Mouse (Mus musculus): ENCODE results near the gene Spint2.

Gene Spint2

DNA sequence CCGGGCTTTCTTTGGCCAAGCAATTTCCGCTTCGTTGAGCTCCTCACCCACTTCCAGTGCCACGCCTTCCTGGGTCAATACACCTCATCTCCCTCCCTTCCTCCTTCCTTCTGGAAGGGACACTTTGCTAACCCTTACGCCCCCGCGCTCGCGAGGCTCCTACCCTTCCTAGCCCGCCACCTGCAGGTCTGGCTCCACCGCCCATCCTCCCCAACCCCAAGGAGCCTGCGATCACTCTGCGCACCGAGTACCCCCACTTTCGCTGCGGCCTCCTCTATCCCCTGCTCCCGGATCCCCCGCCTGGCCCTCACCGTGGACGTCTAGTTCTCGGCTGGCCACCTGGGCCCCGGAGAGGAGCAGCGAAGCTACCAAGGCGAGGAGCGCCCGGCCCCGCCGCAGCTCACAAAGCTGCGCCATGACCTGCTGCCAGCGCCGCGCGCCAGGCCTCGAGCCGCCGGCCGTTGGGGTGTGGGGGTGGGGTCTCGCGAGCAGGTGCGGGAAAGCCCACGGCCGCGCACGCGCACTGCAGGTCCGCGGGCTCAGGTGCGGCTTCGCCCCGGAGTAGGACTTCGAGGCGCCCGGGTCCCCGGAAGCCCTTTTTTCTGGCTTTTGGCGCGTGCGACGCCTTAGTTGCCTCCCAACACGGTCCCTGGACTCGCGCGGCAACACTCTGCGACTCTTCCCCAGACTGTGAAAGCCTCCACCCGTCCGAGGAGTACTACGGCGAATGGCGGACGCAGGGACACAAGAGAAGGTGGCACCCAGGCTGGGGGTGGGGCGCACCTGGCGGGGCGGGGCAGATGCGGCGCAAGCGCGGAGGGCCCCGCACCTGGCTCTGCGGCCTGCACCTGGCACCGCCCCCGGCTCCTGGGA lies at the start of gene Spint2:
Gene Spint2 (minus strand): TSS at position 712 of the 873 bp plus-strand sequence.
- peak; percentile 64; the same call in 1 of the 2 replicates for ATAC-seq (ENCODE audit: insufficient number of reproducible peaks, low FRiP score, low TSS enrichment)

DNA sequence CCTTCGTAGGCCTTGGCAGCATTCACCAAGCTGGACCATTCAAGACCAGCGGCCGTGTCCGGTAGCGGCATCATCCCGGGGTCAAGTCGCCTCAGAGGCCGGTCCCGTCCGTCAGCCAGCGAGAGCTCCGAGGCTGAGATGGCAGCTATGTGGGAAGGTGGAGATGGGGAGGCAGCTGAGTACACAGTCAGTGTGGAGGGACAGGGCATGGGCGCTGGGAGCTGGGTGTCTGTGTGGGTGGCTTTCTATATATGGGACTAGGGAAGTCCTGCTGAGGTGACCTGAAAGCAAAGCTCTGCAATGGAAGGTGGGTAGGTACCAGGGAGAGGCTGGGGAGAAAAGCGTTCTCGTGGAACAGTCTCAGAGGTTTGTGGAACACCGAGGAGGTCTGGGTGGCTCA lies 47.3 kb upstream of the Spint2 start:
- no peak for ATAC-seq (ENCODE audit: insufficient number of reproducible peaks, low FRiP score, low TSS enrichment)

DNA sequence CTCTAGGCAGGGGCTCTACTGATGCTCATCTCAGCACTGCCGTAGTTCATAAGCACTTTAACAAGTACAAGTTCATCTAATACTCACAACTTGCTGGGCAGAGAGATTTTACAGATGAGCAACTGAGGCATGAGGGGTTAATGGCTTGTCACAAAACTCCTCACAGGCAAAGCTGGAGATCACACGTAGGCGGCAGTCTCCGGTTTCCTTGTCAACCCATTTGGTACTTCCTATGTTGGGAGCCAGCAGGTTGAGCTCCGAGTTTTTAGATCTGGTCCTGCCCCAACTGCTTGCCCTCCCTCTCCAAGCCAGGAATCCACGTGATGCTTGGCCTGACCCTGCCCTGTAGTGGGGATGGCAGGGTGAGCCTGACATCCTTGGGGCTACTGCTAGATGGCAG lies 45.4 kb upstream of the Spint2 start:
- no peak for ATAC-seq (ENCODE audit: insufficient number of reproducible peaks, low FRiP score, low TSS enrichment)

DNA sequence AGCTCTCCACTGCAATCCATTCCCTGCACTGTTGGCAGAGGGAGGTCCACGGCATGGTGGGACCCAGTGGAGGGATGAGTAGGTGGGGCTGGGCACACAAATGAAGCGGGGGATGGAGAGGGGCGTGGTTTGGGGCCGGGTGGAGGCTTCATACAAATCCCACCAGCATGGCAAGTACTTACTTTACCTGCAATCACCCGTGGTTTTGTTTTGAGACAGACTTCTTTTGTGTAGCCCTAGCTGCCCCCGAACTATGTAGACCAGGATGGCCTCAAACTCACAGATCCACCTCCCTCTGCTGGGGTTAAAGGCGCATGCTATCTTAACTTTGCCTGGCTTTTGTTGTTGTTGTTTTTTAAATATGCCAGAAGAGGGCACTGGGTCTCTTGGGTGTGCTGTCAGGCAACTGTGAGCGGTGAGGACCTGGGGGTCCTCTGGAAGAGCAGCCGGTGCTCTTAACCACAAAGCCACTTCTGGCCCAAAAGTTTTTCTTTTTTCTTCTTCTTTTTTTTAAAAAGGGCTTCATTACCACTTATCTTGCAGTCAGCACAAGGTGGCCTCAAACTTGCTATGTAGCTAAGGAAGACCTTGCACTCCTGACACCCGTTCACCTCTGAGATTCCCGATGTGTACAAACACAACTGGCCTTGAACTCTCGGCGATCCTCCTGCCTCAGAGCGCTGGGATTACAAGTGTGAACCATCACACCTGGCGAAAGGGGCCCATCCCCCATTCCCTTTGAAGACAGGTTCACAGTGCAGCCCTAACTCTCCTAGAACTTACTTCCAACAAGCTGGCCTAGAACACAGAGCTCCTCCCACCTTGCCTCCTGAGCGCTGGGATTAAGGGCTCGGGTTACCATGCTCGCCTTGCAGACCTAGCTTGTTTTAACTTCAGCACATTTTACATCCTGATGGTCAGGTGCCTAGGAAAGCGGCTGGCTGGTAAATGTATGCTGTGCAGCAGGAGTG lies 37.9 kb upstream of the Spint2 start:
- no peak for ATAC-seq (ENCODE audit: insufficient number of reproducible peaks, low FRiP score, low TSS enrichment)

DNA sequence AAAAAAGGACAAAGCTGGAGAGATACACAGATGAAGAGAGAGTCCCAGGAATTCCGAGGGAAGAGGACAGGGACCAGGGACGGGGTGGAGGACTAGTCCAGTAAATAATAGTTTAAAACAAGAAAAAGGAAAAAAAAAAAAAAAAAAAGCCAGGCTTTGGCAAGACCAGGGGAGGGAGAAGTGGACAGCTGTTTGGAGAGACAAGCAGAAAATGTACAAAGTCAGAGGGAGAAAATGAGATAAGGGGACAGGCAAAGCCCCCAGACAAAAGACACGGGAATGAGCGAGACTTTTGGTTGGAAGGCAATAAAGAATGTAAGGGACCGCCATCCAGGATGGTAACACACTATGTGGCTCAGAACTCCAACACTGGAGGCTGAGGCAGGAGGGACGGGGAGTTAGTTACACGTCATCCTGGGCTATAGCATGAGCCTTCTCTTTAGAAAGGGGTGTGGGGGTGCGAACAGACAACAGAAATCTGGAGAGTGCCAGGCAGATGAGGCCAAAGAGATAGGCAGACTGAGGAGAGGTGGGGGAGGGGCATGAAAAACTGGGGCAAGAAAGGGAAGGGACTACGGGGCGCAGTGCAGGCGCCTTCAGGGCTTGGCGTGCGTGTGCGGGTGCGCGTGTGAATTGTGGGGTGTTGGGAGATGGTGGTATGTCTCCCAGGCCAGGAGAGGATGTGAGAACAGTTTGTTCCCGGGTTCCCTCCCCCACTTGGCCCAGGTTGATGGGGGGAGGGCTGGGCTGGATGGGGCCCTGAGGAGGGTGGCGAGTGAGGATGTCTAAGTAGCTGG lies 36.6 kb upstream of the Spint2 start:
- ATAC-seq (ENCODE audit: insufficient number of reproducible peaks, low FRiP score, low TSS enrichment) = no peak

DNA sequence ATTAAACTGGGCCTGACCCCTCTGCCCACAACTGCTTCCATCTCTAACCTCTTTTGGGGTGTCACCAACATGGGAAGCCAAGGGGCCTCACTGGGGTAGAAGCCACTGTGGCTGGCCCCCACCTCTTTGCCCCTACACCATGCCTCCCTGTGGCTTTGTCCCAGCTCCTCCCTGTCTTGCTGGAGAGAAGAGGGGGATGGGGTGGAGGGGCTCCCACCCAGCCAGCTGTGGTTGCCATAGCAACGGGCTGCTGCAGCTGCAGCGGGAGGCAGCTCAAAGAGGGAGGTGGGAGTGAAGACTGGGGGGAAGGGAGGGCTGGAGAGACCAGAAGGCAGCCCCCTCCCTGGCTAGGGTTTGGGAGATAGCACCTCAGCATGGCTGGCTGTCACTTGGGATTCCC lies 35.8 kb upstream of the Spint2 start:
- ATAC-seq (ENCODE audit: insufficient number of reproducible peaks, low FRiP score, low TSS enrichment) = no peak

DNA sequence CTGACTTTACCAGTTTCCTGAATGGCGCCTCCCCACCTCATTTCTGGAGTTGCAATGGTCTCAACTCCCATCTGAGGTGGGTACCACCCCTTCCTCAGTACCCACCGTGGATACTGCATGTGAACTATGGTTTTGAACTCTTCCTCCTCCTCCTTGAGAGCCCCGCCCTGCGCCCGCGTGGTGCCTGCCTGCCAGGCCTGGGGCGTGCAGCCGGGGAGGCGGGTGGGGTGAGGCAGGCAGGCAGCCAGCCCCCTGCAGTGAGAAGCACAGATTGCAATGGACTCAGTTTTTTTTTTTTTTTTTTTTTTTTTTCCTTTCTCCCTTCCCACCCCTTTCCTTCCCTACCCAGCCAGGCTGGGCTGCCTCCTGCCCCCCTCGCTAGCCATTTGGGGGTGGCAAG lies 35.3 kb upstream of the Spint2 start:
- no peak for ATAC-seq (ENCODE audit: insufficient number of reproducible peaks, low FRiP score, low TSS enrichment)

DNA sequence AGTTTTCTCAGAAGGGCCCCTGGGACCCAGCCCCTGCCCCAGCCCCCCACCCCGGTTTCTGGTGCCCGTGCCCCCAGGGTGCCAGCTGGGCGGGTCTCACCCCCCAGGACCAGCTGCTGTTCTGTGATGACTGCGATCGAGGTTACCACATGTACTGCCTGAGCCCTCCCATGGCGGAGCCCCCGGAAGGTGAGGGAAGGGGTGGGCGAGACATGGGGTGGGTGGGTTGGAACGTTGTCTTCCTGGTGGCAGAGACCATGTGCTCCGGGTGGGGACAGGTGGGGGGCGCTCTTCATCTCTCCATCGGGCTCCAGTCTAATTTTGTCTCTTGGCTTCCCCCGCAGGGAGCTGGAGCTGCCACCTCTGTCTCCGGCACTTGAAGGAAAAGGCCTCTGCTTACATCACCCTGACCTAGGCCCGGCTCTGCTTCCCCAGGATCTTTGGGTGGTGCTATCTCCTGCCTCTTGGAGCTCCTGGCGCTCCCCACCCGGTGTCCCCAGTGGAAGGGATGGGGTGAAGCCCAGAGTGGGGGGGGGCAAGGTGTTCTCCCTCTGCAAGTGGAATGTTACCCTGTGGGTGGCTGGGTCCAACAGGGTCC lies 34.5 kb upstream of the Spint2 start:
- no peak for ATAC-seq (ENCODE audit: insufficient number of reproducible peaks, low FRiP score, low TSS enrichment)

DNA sequence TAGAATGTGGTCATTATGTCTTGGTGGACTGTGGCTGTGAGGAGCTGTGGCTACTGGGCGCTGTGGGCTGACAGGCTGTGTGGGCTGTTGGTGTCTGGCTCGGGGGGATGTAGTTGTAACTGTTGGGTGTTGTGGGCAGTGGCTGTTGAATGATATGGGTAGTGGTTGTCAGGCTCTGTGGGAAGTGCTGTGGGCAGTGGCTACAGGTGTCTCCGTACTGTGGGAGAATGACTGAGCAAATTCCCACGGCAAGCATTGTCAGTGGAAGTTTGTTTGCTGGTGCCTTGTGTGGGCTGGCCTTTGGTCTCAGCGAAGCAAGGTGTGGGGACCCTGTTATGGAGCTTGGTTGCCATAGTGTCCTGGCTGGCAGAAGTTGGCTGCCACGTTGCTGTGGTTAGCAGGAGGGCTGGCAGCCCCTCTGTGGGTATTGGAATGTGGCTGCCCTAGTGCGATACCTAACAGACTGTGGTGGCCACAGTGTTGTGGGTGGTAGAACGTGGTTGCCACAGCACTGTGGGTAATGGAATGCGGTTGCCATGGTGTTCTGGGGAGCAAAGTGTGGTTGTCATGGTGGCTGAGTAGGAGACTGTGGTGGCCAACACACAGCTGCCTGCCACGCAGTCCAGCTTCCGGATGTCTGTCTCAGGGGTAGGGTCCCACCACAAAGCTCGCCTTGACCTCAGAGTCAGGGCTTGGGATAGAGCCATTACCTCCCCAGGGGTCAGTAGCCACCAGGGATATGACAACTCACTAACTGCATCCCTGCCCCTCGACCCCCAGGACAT lies 33.3 kb upstream of the Spint2 start:
- ATAC-seq (ENCODE audit: insufficient number of reproducible peaks, low FRiP score, low TSS enrichment) = no peak

DNA sequence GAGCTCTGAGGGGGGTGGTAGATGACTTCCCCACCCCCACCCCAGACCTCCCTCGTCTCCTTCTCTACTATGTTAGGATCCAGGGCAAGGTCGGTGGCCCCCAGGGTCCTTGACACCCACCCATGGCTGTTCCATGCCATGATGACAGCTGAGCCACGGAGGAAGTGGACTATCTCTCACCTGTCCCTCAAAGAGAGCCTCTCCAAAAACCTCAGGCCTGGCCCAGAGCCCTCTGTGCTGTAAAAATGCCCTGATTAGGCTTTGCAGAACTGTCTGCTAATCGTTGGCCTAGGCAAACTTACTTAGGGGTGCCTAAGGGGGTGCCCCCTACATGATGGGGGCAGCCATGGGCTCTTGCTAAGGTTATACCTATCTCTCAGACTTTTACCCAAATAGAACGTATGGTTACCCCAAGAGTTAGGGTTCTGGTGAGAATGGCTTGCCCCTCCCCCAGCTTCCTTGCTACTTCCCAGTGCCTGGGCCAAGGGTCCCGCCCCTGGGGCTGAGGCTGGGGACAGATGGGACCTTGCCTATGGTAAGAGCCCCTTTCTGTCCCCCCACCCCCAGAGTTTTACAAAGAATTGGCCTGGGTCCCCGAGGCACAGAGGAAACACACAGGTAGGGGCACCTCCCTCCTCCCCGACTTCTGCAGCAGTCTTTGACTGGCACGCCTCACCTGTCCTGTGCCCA lies 32.0 kb upstream of the Spint2 start:
- ATAC-seq (ENCODE audit: insufficient number of reproducible peaks, low FRiP score, low TSS enrichment) = no peak

DNA sequence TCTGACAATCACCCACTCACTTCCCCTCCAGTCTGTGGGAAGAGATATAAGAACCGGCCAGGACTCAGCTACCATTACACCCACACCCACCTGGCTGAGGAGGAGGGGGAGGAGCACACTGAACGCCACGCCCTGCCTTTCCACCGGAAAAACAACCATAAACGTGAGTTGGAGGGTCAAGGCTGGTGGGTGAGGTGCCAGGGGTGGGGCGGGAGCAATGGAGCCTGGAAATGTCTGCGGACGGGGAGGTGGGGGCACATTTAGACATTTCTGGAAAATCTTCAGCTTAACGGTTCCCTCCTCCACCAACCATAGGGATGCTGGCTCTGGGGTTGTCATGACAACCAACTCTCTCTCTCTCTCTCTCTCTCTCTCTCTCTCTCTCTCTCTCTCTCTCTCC lies 31.3 kb upstream of the Spint2 start:
- no peak for ATAC-seq (ENCODE audit: insufficient number of reproducible peaks, low FRiP score, low TSS enrichment)

DNA sequence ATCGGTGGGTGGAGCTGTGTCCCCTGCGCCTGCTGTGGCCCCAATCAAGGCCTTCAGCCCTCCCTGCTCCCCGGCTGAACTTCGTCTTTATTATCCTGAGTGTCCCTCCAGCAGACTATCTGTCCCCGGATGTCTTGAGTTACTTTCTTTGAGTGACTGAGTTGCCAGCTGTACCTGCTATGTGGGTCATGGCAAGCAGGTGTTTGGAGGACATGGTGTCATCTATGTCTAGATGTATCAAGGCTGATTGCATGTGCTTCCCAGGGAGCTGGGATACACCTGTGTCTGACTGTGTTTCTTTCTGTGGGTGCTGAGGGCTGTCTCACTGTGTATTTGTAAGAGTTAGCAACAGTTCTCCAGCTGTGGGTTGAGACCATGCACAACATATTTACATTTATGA lies 28.0 kb upstream of the Spint2 start:
- ATAC-seq (ENCODE audit: insufficient number of reproducible peaks, low FRiP score, low TSS enrichment) = no peak

DNA sequence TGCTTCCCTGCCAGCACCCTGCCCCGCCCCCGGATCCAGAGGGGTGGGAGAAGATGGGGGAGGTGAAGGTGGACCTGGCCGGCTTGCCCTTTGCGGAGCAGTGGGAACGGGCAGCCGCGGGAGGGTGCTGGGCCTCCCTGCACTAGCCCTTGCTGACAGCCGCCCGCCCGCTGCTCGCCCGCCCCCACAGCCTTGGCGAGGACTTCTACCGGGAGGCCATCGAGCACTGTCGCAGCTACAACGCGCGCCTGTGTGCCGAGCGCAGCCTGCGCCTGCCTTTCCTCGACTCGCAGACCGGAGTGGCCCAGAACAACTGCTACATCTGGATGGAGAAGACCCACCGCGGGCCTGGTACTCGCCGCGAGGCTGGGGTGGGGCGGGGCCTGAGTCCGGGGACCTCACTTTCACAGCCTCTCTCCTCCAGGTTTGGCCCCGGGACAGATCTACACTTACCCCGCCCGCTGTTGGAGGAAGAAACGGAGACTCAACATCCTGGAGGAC lies 27.6 kb upstream of the Spint2 start:
- no peak for ATAC-seq (ENCODE audit: insufficient number of reproducible peaks, low FRiP score, low TSS enrichment)

DNA sequence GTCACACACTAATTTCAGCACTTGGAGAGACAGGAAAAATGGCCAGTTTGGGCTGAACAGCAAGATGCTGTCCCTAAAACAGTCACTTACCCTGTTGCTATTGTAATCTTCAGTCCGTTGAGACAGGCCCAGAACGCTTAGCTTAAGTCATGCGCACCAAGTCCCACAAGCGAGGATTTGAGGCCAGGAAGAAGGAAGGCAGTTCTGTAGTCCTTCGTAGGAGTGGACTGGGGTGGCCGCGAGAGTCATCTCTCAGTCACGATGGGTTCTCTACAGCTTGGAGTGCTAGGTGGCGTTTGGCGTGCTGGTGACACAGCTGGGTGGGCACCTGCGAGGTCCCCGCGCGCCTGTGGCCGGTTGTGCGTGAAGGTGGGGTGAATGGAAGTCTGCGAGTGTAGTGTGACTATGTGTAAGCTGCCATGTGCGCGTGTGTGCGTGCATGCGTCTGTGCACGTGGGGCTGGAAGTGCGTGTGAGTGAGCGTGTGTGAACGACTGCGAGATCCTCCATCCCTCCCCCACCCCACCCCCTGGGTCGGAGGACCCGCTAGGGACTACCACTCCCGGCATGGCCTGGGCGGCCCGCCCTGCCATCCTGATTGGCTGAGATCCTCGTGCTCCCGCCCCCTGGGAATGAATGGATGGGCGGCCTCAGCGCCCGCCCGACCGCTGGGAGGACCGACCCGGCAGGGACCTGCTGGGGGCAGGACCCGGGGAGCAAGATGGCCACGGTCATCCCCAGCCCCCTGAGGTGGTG lies 25.8 kb upstream of the Spint2 start:
- peak; percentile 59 for ATAC-seq (ENCODE audit: insufficient number of reproducible peaks, low FRiP score, low TSS enrichment)

DNA sequence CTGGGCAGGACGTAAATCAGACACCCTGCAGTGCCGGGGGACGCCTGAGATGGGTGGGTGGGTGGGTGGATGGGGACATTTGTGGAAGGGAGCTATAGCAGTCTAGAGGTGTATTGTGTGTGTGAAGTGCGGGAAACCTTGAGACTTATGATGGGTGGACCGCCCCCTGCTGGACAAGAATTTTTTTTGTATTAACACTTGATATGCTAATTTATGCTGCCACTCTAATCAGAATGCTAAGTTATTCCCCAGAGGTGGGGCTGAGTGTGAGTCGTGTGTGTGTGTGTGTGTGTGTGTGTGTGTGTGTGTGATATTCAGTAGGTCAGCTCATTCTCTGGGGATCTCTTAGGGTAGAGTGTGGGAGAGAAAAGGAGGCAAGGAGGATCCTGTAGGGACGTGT lies 24.9 kb upstream of the Spint2 start:
- no peak for ATAC-seq (ENCODE audit: insufficient number of reproducible peaks, low FRiP score, low TSS enrichment)

DNA sequence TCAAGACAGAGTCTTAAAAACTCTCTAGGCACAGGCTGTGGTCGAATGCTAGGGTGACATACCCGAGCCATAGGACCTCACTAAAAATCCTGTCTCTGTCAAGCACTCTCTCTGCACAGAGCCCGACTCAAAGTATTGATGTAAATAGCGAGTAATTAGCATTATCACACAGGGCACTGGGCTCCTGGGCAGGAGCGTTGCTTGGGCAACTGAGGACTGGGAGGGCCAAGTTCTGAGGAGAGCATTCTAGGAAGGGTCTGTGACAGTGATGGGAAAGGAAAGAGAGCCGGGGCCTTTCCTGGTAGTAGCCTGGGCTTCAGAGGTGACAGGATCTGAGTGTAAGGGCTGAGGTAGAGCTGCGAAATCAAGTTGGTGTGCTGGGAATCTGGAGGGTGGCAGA lies 24.4 kb upstream of the Spint2 start:
- no peak for ATAC-seq (ENCODE audit: insufficient number of reproducible peaks, low FRiP score, low TSS enrichment)

DNA sequence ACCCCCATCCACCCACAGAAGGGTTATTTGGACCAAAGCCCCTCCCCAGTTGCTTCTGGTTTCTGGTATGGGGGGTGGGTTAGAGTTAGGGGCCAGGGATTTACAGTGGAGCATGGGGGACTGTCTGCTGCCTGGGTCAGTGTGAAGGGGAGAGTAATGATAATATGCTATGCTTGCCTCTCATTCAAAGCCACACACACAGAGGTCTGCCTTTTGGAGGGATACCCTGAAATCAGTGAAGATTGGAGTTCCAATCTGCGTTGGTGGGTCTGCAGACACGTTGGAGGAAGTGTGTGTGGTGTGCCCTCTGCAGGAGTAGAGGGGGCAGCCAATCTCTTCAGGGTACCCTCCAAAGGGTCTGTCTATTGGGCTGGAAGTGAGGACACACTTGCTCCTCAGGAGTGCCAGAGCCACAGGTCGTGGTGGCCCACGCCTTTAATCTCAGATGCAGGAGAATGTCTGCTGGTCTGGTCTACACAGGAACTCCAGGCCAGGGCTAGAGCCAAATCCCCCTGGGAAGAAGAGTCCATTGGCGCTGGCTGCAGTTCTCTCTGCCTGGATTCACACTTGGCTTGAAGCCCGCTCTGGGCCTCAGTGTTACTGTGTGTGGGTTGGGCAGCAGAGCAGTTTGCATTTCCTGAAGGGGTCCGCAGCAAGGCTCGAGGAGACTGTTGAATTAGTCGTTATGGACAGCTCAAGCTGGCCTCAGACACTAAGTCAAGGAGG lies 23.7 kb upstream of the Spint2 start:
- ATAC-seq (ENCODE audit: insufficient number of reproducible peaks, low FRiP score, low TSS enrichment) = no peak

Measured in cerebellum, adult (tissue).